Comparison of ENCODE assay signal across 27 mouse cellular contexts in genomic region chr6:4617911-4618310, GRCm38 (mm10). TPM values are rescaled to one million over a fixed set of nuclear protein-coding genes. Genes with fewer than 3 reads are reported as not detected.
DNase-seq lines count a peak whose midpoint lies in the region; ATAC-seq and TF ChIP-seq lines count a peak whose summit lies in the region.
"Had no signal": no experiment of that assay in that cellular context is flagged by ENCODE, and none has a peak within 500 bp of the region (broad histone marks: within the 10 kb centered on the region; RNA-seq: fewer than 3 reads in every experiment).

No protein-coding gene starts in this region.

- H3K9ac ChIP-seq in lung, postnatal 0 days (replicated peaks; ENCODE audit: low read depth), result no peak overlapping the region
- H3K9ac ChIP-seq in CH12.LX (ENCODE audit: insufficient read depth, low read depth), result no peak overlapping the region
- H3K9ac ChIP-seq: embryonic facial prominence, embryonic 13.5 days; forebrain, embryonic 12.5 days; heart, embryonic 15.5 days; hindbrain, embryonic 14.5 days; liver, embryonic 14.5 days had no signal

- H3K4me1 ChIP-seq in lung, postnatal 0 days (ENCODE audit: insufficient read depth, low read depth, low read length), result no peaks in the 10 kb centered on the region
- H3K4me1 ChIP-seq in CH12.LX (ENCODE audit: control insufficient read depth in 1 of 2, insufficient read depth in 2 of 2), result peaks cover 4 to 7% of the 10 kb centered on the region in 2 experiments; a peak in 3 of 4 replicates
- H3K4me1 ChIP-seq: embryonic facial prominence, embryonic 13.5 days; forebrain, embryonic 12.5 days; heart, embryonic 15.5 days had no signal

- TF ChIP-seq POLR2A in CH12.LX (IDR thresholded peaks at IDR 0.05; ENCODE audit: low read depth, low read length), result no peak

- 81% methylated on average over 10 of the region's 10 CpGs for WGBS in lung, postnatal 0 days

- no peak for TF ChIP-seq CTCF in lung, postnatal 0 days (IDR thresholded peaks at IDR 0.05)
- no peak for TF ChIP-seq CTCF in CH12.LX (conservative IDR thresholded peaks at IDR 0.05 in 1 of 2, IDR thresholded peaks at IDR 0.05 in 1 of 2; ENCODE audit: low read depth in 2 of 2, low read length in 2 of 2)

- no peak for TF ChIP-seq RAD21 in CH12.LX (IDR thresholded peaks at IDR 0.05; ENCODE audit: low read depth, low read length)

- in situ Hi-C loops in CH12.LX (cut with MboI; ENCODE audit: low pct_ligation_motif_present, low pct_unique_long_range_greater_than_20kb, low sequenced_read_pairs), result no loop called here

- no peak overlapping the region for H3K4me2 ChIP-seq in lung, postnatal 0 days (replicated peaks; ENCODE audit: low read depth, low read length)
- H3K4me2 ChIP-seq in CH12.LX (ENCODE audit: insufficient read depth, low read depth, poor library complexity, severe bottlenecking), result no peak overlapping the region
- H3K4me2 ChIP-seq: embryonic facial prominence, embryonic 13.5 days; forebrain, embryonic 12.5 days; heart, embryonic 15.5 days; hindbrain, embryonic 14.5 days; midbrain, embryonic 11.5 days had no signal

- H3K79me2 ChIP-seq in CH12.LX (replicated peaks; ENCODE audit: control insufficient read depth, extremely low read depth, insufficient read depth, poor library complexity, severe bottlenecking), result no peaks in the 10 kb centered on the region

- ATAC-seq in lung, postnatal 0 days, result no peak
- ATAC-seq in common myeloid progenitor, adult 5-6 weeks (replicated peaks; ENCODE audit: low read depth, poor library complexity, severe bottlenecking), result peak; percentile 97
- peak; percentile 47 for ATAC-seq in megakaryocyte-erythroid progenitor cell, adult 5-6 weeks (replicated peaks; ENCODE audit: low FRiP score, low TSS enrichment, poor library complexity, severe bottlenecking)
- ATAC-seq: inflammation-experienced regulatory T-cells, adult 6 months had no signal

- dilution Hi-C loops in CH12.LX (cut with MboI; ENCODE audit: extremely low pct_ligation_motif_present, extremely low pct_unique_long_range_greater_than_20kb, low sequenced_read_pairs), result no loop called here

- no peak overlapping the region for H3K4me3 ChIP-seq in lung, postnatal 0 days (ENCODE audit: low read depth, low read length)
- H3K4me3 ChIP-seq in CH12.LX (replicated peaks in 1 of 3; ENCODE audit: low read depth in 2 of 3, low read length in 2 of 3, poor library complexity in 1 of 3), result no peak overlapping the region
- H3K4me3 ChIP-seq: embryonic facial prominence, embryonic 13.5 days; erythroblast, embryonic 14.5 days; forebrain, embryonic 12.5 days; gastrocnemius, adult 2 months; heart, embryonic 15.5 days; left cerebral cortex, adult 2 months had no signal

- H3K36me3 ChIP-seq in lung, postnatal 0 days (ENCODE audit: insufficient read depth, low read length), result no peaks in the 10 kb centered on the region; the same call in 1 of the 2 replicates
- H3K36me3 ChIP-seq in CH12.LX (replicated peaks in 1 of 2; ENCODE audit: control insufficient read depth in 1 of 2, insufficient read depth in 1 of 2, low read length in 1 of 2), result peaks cover 8 to 37% of the 10 kb centered on the region in 2 experiments

- peak; percentile 10 to 11 for DNase-seq in lung, adult 18-20 months
- DNase-seq in lung, postnatal 0 days (ENCODE audit: low spot score), result no peak
- peak; percentile 17 for DNase-seq in CH12.LX (ENCODE audit: extremely low read depth)
- no peak for DNase-seq in right cerebral cortex, postnatal 14 days
- DNase-seq in urinary bladder, adult 2 months (ENCODE audit: low spot score), result no peak
- no peak for DNase-seq in thymus, postnatal 25 days
- DNase-seq: adrenal gland, adult 2 months; cerebellum, adult 2 months; cerebellum, postnatal 25 days; embryo, embryonic 11 days; gastrocnemius, adult 2 months; heart, postnatal 36 days; kidney, adult 18-20 months; kidney, postnatal 10 days; right cerebral cortex, postnatal 25 days; thymus, adult 2 months had no signal

- no peaks in the 10 kb centered on the region for H3K27me3 ChIP-seq in lung, postnatal 0 days (replicated peaks; ENCODE audit: insufficient read depth, low read length)
- H3K27me3 ChIP-seq in CH12.LX (replicated peaks), result no peaks in the 10 kb centered on the region
- H3K27me3 ChIP-seq: embryonic facial prominence, embryonic 13.5 days; forebrain, embryonic 12.5 days; heart, embryonic 15.5 days had no signal

- TF ChIP-seq EP300 in lung, postnatal 0 days (IDR thresholded peaks at IDR 0.05), result no peak
- no peak for TF ChIP-seq EP300 in CH12.LX (IDR thresholded peaks at IDR 0.05; ENCODE audit: low read length)

- no peak overlapping the region for H3K27ac ChIP-seq in lung, postnatal 0 days (ENCODE audit: low read length)
- H3K27ac ChIP-seq in CH12.LX (ENCODE audit: insufficient read depth, low read depth), result no peak overlapping the region
- H3K27ac ChIP-seq: embryonic facial prominence, embryonic 13.5 days; forebrain, embryonic 12.5 days; gastrocnemius, adult 2 months; heart, embryonic 15.5 days; hindbrain, embryonic 14.5 days; left cerebral cortex, adult 2 months; liver, embryonic 14.5 days had no signal

- H3K9me3 ChIP-seq in lung, postnatal 0 days (ENCODE audit: low read length), result no peaks in the 10 kb centered on the region
- H3K9me3 ChIP-seq in CH12.LX (replicated peaks; ENCODE audit: low read length), result no peaks in the 10 kb centered on the region
- H3K9me3 ChIP-seq: forebrain, embryonic 12.5 days; heart, embryonic 15.5 days had no signal

TF ChIP-seq in CH12.LX, 34 proteins besides CTCF, POLR2A, EP300 and RAD21:
- TF ChIP-seq MYC (IDR thresholded peaks at IDR 0.05; ENCODE audit: low read depth, low read length), result no peak

RNA-seq across cellular contexts. Expression of gene Casd1, which starts 17.3 kb away (rescaled TPM):
- 18.4 and 21.7 TPM in 2 replicates for polyA plus RNA-seq in lung, postnatal 0 days (2015; fragmentation: Nextera tagmentation; extraction: Ambion mirVana)
- total RNA-seq in CH12.LX (2012; rRNA removed) (13.1 and 13.9 TPM in 2 replicates), CH12.LX (2014; rRNA removed) (38.2 and 42.7 TPM in 2 replicates)
- 16.7 and 30.4 TPM in 2 replicates for polyA plus RNA-seq in CH12.LX (2012; ENCODE audit: insufficient read length, low read depth)
- 68.8 and 125 TPM in 2 replicates for total RNA-seq in common myeloid progenitor, adult 5-6 weeks (2017)
- 17.0 and 20.7 TPM in 2 replicates for total RNA-seq in megakaryocyte-erythroid progenitor cell, adult 5-6 weeks (2014; fragmentation: Nextera tagmentation)
- 75.4 and 81.7 TPM in 2 replicates for total RNA-seq in megakaryocyte-erythroid progenitor cell, adult 5-6 weeks (2017)
- polyA plus RNA-seq in urinary bladder, adult 2 months (2012; rRNA removed), result 29.1 and 29.2 TPM in 2 replicates

Comparison
In these comparisons a context has a peak if more than half of its experiments do, and no peak if none do; other contexts are left out.
1. DNase-seq: peak in lung, adult 18-20 months (2 of 2) and CH12.LX (single experiment); none in lung, postnatal 0 days (single experiment), right cerebral cortex, postnatal 14 days (single experiment), urinary bladder, adult 2 months (single experiment) and thymus, postnatal 25 days (single experiment).